Mouse (Mus musculus) ES-E14 (cell line): ENCODE measurements at regions not wholly inside any gene's neighbourhood (a gene's known extent, or its start where the extent isn't known, plus 50 kb on each side); places are given as distances from the start of the nearest gene placed in this dataset.

Source experiments
- DNase-seq: peaks from one replicate; pipeline ENCODE4 v3.0.0-alpha.2; 2013; ENCODE audit warnings: low read depth, low spot score
- H3K27ac ChIP-seq: 2 replicates; pipeline ENCODE4 v1.5.1; 2012; ENCODE audit warnings: low read depth, mild to moderate bottlenecking, low read length, moderate library complexity, mixed read lengths; ENCODE audit not compliant: poor library complexity, insufficient read depth, severe bottlenecking
- H3K36me3 ChIP-seq: 2 replicates; pipeline ENCODE4 v1.6.1; 2012; ENCODE audit warnings: mild to moderate bottlenecking, low read length, moderate library complexity, mixed read lengths; ENCODE audit not compliant: control insufficient read depth, poor library complexity, insufficient read depth, severe bottlenecking
- H3K4me1 ChIP-seq, 2 experiments: fragments of 150-350 bp in 1 of 2; sonication (generic) in 1 of 2; 2 replicates each; pipeline ENCODE4 v1.6.1; 2012; ENCODE audit warnings: low read length in 2 of 2, mild to moderate bottlenecking in 1 of 2, mixed read lengths in 1 of 2; ENCODE audit not compliant: control insufficient read depth in 2 of 2, insufficient read depth in 2 of 2, poor library complexity in 1 of 2
- H3K4me3 ChIP-seq, 2 experiments: fragments of 150-350 bp in 1 of 2; sonication (generic) in 1 of 2; 2 replicates each; pipeline ENCODE4 v1.5.1; 2012; ENCODE audit warnings: low read length in 2 of 2, low read depth in 1 of 2, mild to moderate bottlenecking in 1 of 2, mixed read lengths in 1 of 2; ENCODE audit not compliant: insufficient read depth in 1 of 2, poor library complexity in 1 of 2, severe bottlenecking in 1 of 2
- H3K9ac ChIP-seq: 2 replicates; pipeline ENCODE4 v1.6.1; 2012; ENCODE audit warnings: low read depth, mild to moderate bottlenecking, low read length, mixed read lengths; ENCODE audit not compliant: poor library complexity, insufficient read depth, severe bottlenecking
- H3K9me3 ChIP-seq: fragments of 150-350 bp; sonication (generic); 2 replicates; pipeline ENCODE4 v1.6.1; 2012; ENCODE audit warnings: low read depth, mild to moderate bottlenecking, low read length; ENCODE audit not compliant: control insufficient read depth, insufficient read depth
- CHD2 ChIP-seq: IDR thresholded peaks from 2 replicates; pipeline ENCODE4 v1.6.1; 2014; ENCODE audit warnings: mild to moderate bottlenecking, low read depth, low read length, inconsistent platforms
- HCFC1 ChIP-seq: IDR thresholded peaks from 2 replicates; pipeline ENCODE4 v1.6.1; 2012; ENCODE audit warnings: low read length, inconsistent platforms, borderline replicate concordance; ENCODE audit not compliant: insufficient read depth
- MAFK ChIP-seq: IDR thresholded peaks from 2 replicates; pipeline ENCODE4 v1.6.1; 2014; ENCODE audit warnings: mild to moderate bottlenecking, low read depth, low read length, inconsistent platforms; ENCODE audit not compliant: insufficient read depth
- ZC3H11A ChIP-seq: IDR thresholded peaks from 2 replicates; pipeline ENCODE4 v1.6.1; 2012; ENCODE audit warnings: low read depth, mild to moderate bottlenecking, inconsistent platforms, low read length, borderline replicate concordance
- ZNF384 ChIP-seq: IDR thresholded peaks from 2 replicates; pipeline ENCODE4 v1.6.1; 2012; ENCODE audit warnings: low read depth, low read length, inconsistent platforms
- in situ Hi-C, 2 experiments: fragments of 600-800 bp; cut with MboI; formaldehyde crosslinking; loops; one replicate each; pipeline ENCODE4 v1.15.1; 2025; ENCODE audit warnings: low sequenced_read_pairs in 2 of 2, inconsistent platforms in 1 of 2; ENCODE audit not compliant: unreplicated experiment in 2 of 2

DNA sequence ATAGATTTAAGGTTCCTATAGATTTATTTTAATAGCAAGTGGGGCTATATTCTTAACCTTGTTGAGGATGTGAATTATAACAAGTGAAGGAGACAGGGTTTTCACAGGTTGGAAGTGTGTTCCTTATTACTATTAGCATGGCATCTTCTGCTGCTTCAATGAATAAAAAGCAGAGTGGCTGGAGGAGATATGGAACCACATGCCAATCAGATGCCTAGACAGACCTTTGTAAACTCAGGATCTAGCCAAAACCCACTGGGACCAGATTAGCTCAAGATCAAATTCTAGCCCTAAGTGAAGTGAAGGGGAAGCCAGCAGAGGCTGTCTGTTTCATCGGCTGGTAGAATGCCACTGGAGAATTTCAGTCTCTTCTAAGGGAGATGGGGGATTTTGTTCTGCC is 77.8 kb upstream of the Bmp2 start:
- Histone ChIP-seq H3K9ac (no peak overlapping the region), H3K4me1 (no peaks in the 10 kb centered on the region), H3K36me3 (no peaks in the 10 kb centered on the region), H3K27ac (no peak overlapping the region), H3K9me3 (no peaks in the 10 kb centered on the region), H3K4me3 (no peak overlapping the region)
- DNase-seq, result no peak
- in situ Hi-C loops, result no loop called here
- TF ChIP-seq ZC3H11A, result no peak
- no peak for TF ChIP-seq HCFC1
- TF ChIP-seq MAFK, result no peak
- TF ChIP-seq ZNF384, result no peak
- no peak for TF ChIP-seq CHD2

DNA sequence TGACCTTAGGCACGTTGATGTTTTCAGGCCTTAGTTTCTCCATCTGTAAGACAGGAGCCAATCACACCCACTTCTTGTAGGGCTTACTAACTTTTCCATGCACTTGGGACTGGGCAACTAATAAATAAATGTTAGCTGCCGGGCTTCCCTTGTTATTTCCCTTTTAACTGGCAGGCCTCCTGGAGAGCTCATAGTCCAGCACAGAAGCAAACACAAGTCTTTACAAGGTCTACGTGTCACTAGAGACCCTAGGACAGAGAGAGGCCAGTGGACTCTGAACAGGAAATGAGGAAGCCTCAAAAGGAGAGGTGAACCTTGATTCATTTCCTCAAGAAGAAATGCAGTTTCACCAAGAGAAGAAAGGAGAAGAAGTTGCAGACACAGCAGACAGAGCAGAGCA is 71.1 kb upstream of the Bmp2 start:
- DNase-seq, result no peak
- in situ Hi-C loops, result no loop called here
- no peak overlapping the region for H3K4me3 ChIP-seq

GRCm38 (mm10) chr2:133481305-133481704 is 70.7 kb upstream of the Bmp2 start:
- Histone ChIP-seq H3K9ac (no peak overlapping the region), H3K4me1 (no peaks in the 10 kb centered on the region), H3K9me3 (no peaks in the 10 kb centered on the region), H3K4me3 (no peak overlapping the region), H3K27ac (no peak overlapping the region), H3K36me3 (no peaks in the 10 kb centered on the region)
- no peak for TF ChIP-seq CHD2
- no peak for TF ChIP-seq HCFC1
- no peak for TF ChIP-seq ZC3H11A
- TF ChIP-seq ZNF384, result no peak
- TF ChIP-seq MAFK, result no peak
- no peak for DNase-seq
- in situ Hi-C loops, result no loop called here

More for the DNA sequence above, 71.1 kb upstream of the Bmp2 start:
- Histone ChIP-seq H3K36me3 (no peaks in the 10 kb centered on the region), H3K4me1 (no peaks in the 10 kb centered on the region), H3K9me3 (no peaks in the 10 kb centered on the region), H3K27ac (no peak overlapping the region), H3K9ac (no peak overlapping the region)
- TF ChIP-seq MAFK (no peak), ZC3H11A (no peak), CHD2 (no peak), ZNF384 (no peak), HCFC1 (no peak)

GRCm38 (mm10) chr2:133481785-133482184 is 70.2 kb upstream of the Bmp2 start:
- Histone ChIP-seq H3K36me3 (no peaks in the 10 kb centered on the region), H3K4me1 (no peaks in the 10 kb centered on the region), H3K4me3 (no peak overlapping the region), H3K27ac (no peak overlapping the region), H3K9me3 (no peaks in the 10 kb centered on the region), H3K9ac (no peak overlapping the region)
- in situ Hi-C loops, result no loop called here
- TF ChIP-seq ZNF384, result no peak
- no peak for TF ChIP-seq MAFK
- TF ChIP-seq CHD2, result no peak
- no peak for TF ChIP-seq ZC3H11A
- no peak for TF ChIP-seq HCFC1
- no peak for DNase-seq

DNA sequence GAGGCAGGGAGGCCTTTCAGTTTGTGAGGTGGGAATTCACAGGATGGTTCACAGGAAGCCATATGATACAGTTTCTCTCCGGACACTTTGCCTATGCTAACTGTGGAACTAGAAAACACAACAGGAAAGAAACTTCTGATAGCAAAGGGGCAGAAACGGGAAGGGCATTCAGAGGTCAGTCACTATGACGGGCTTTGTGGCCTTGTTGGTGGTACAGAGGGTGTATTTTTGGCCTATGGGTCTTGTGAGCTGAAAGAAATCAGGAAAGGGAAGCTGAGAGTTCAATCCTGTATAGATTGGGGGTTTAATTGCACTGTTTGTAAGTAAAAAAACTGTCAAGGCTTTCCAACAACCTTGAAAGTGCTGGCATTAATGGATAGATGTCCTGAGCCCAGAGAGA is 56.5 kb upstream of the Bmp2 start:
- DNase-seq, result no peak
- Histone ChIP-seq H3K27ac (no peak overlapping the region), H3K4me3 (no peak overlapping the region), H3K9ac (no peak overlapping the region), H3K9me3 (no peaks in the 10 kb centered on the region), H3K4me1 (no peaks in the 10 kb centered on the region), H3K36me3 (no peaks in the 10 kb centered on the region)
- in situ Hi-C loops, result no loop called here
- TF ChIP-seq CHD2, result no peak
- TF ChIP-seq MAFK, result no peak
- no peak for TF ChIP-seq ZNF384
- TF ChIP-seq ZC3H11A, result no peak
- TF ChIP-seq HCFC1, result no peak
